Mouse (Mus musculus) ES-Bruce4 (cell line): ENCODE data around the gene Vti1b.

ENCODE experiments used
- CTCF ChIP-seq: IDR thresholded peaks from one replicate; pipeline ENCODE4 v1.8.1; 2011; ENCODE audit warnings: low read depth, low read length
- POLR2A ChIP-seq: IDR thresholded peaks from one replicate; pipeline ENCODE4 v1.8.1; 2011; ENCODE audit warnings: low read length; ENCODE audit not compliant: insufficient read depth

DNA sequence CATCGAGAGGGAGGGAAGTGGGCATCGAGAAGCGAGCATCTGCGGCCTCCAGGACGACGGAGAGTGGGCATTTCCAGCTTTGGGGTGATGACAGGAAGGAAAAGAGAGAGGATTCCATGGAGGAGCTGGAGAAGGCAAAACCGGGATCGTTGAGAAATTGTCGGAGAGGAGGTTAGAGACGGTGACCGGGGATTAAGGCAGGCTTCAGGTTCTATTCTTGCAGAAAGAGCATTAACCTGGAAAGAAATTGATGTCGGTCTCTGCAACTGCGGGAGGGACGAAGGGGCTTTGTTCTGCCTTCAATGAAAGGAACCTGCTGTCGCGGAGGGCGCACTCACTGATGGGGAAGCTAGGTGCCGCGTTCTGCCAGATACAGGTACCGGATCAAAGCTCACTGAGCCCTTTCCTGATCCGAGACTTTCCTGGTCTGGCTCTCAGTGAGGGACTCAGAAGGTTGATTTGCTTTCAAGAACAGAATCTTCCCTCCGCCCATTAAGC lies 41.2 kb downstream of the Vti1b start:
- TF ChIP-seq POLR2A (no peak), CTCF (no peak)
